14 mouse cellular contexts compared by ENCODE assay signal in genomic region chr3:96578561-96579238, GRCm38 (mm10). TPM values are rescaled to one million over a fixed set of nuclear protein-coding genes. Genes with fewer than 3 reads are reported as not detected.
DNase-seq lines count a peak whose midpoint lies in the region; ATAC-seq and TF ChIP-seq lines count a peak whose summit lies in the region.
"Had no signal": no experiment of that assay in that cellular context is flagged by ENCODE, and none has a peak within 500 bp of the region (broad histone marks: within the 10 kb centered on the region; RNA-seq: fewer than 3 reads in every experiment).

No protein-coding gene starts in this region.

- no peak for ATAC-seq in forebrain, embryonic 15.5 days (replicated peaks)
- ATAC-seq in forebrain, embryonic 11.5 days (replicated peaks; ENCODE audit: low FRiP score): no peak
- ATAC-seq: intestine, postnatal 0 days had no signal

- no peaks in the 10 kb centered on the region for H3K9me3 ChIP-seq in ES-Bruce4 (replicated peaks; ENCODE audit: control insufficient read depth, insufficient read depth, low read length, poor library complexity, severe bottlenecking)
- H3K9me3 ChIP-seq in forebrain, embryonic 15.5 days: no peaks in the 10 kb centered on the region
- H3K9me3 ChIP-seq in forebrain, embryonic 11.5 days (ENCODE audit: control insufficient read depth, low read length): no peaks in the 10 kb centered on the region
- H3K9me3 ChIP-seq: embryonic facial prominence, embryonic 15.5 days had no signal

- no peaks in the 10 kb centered on the region for H3K27me3 ChIP-seq in ES-Bruce4 (ENCODE audit: control insufficient read depth, insufficient read depth, low read length, poor library complexity, severe bottlenecking)
- H3K27me3 ChIP-seq in forebrain, embryonic 15.5 days: no peaks in the 10 kb centered on the region
- H3K27me3 ChIP-seq in forebrain, embryonic 11.5 days (ENCODE audit: control insufficient read depth, insufficient read depth, low read length): no peaks in the 10 kb centered on the region
- H3K27me3 ChIP-seq: embryonic facial prominence, embryonic 15.5 days; megakaryocyte, embryonic 14.5 days had no signal

- intact Hi-C loops in left cerebral cortex, adult 2 months (cut with DNase I): loop anchor here (5.0 kb wide), 1 partner anchor 76 kb away; no protein-coding TSS in a partner anchor
- intact Hi-C loops in left cerebral cortex, postnatal 10 days (cut with DNase I): no loop called here

- H3K27ac ChIP-seq in left cerebral cortex, adult 2 months: peak overlapping the region; percentile 81; the same call in 1 of the 2 replicates
- peak overlapping the region; percentile 8; the same call in 1 of the 2 replicates for H3K27ac ChIP-seq in ES-Bruce4 (ENCODE audit: insufficient read depth, low read length)
- peak overlapping the region; percentile 100 for H3K27ac ChIP-seq in brown adipose tissue, adult 24 weeks (replicated peaks; ENCODE audit: low read depth, low read length)
- no peak overlapping the region for H3K27ac ChIP-seq in forebrain, embryonic 15.5 days (replicated peaks)
- no peak overlapping the region for H3K27ac ChIP-seq in forebrain, embryonic 11.5 days (ENCODE audit: low read depth, low read length)

- no peak for TF ChIP-seq CTCF in left cerebral cortex, adult 2 months (IDR thresholded peaks at IDR 0.05)
- TF ChIP-seq CTCF in ES-Bruce4 (IDR thresholded peaks at IDR 0.05; ENCODE audit: low read depth, low read length): peak; percentile 33

- DNase-seq in left cerebral cortex, adult 2 months (ENCODE audit: extremely low spot score in 1 of 2, low spot score in 2 of 2): no peak
- DNase-seq in left cerebral cortex, postnatal 10 days (ENCODE audit: extremely low spot score in 1 of 2, low spot score in 2 of 2): no peak
- DNase-seq in heart, postnatal 4 days: peak; percentile 36
- no peak for DNase-seq in ovary, postnatal 10 days (ENCODE audit: low spot score)
- DNase-seq in forebrain, embryonic 11.5 days (ENCODE audit: low spot score): no peak
- DNase-seq: cerebellum, adult 18-20 months had no signal

- H3K4me2 ChIP-seq in forebrain, embryonic 15.5 days (replicated peaks): no peak overlapping the region
- H3K4me2 ChIP-seq in forebrain, embryonic 11.5 days (ENCODE audit: low read depth, low read length, severe bottlenecking): no peak overlapping the region
- H3K4me2 ChIP-seq: embryonic facial prominence, embryonic 15.5 days had no signal

- peaks cover 7% of the 10 kb centered on the region for H3K4me1 ChIP-seq in ES-Bruce4 (ENCODE audit: control insufficient read depth, insufficient read depth, low read length)
- peaks cover 31% of the 10 kb centered on the region for H3K4me1 ChIP-seq in brown adipose tissue, adult 24 weeks (ENCODE audit: control insufficient read depth, insufficient read depth, insufficient read length, low read length)
- H3K4me1 ChIP-seq in forebrain, embryonic 15.5 days: peaks cover 17% of the 10 kb centered on the region
- H3K4me1 ChIP-seq in forebrain, embryonic 11.5 days (replicated peaks; ENCODE audit: control insufficient read depth, insufficient read depth, low read length): peaks cover 11% of the 10 kb centered on the region

- H3K36me3 ChIP-seq in ES-Bruce4 (ENCODE audit: control insufficient read depth, insufficient read depth, low read length, poor library complexity, severe bottlenecking): no peaks in the 10 kb centered on the region
- no peaks in the 10 kb centered on the region; the same call in 1 of the 2 replicates for H3K36me3 ChIP-seq in forebrain, embryonic 15.5 days
- no peaks in the 10 kb centered on the region for H3K36me3 ChIP-seq in forebrain, embryonic 11.5 days (ENCODE audit: control insufficient read depth, insufficient read depth, low read length)
- H3K36me3 ChIP-seq: embryonic facial prominence, embryonic 15.5 days had no signal

- TF ChIP-seq EP300 in ES-Bruce4 (IDR thresholded peaks at IDR 0.05; ENCODE audit: insufficient read depth, low read depth, low read length): 0 out of 2 replicates have a peak, but pooled peaks have one; percentile 11

- H3K9ac ChIP-seq in ES-Bruce4 (ENCODE audit: low read depth, poor library complexity, severe bottlenecking): no peak overlapping the region
- H3K9ac ChIP-seq in forebrain, embryonic 15.5 days (replicated peaks): no peak overlapping the region
- no peak overlapping the region for H3K9ac ChIP-seq in forebrain, embryonic 11.5 days (ENCODE audit: low read length)
- H3K9ac ChIP-seq: embryonic facial prominence, embryonic 15.5 days had no signal

- H3K4me3 ChIP-seq in left cerebral cortex, adult 2 months: no peak overlapping the region
- H3K4me3 ChIP-seq in ES-Bruce4 (ENCODE audit: low read depth, low read length): no peak overlapping the region
- H3K4me3 ChIP-seq in brown adipose tissue, adult 24 weeks (ENCODE audit: insufficient read depth, low read depth, low read length): no peak overlapping the region
- no peak overlapping the region for H3K4me3 ChIP-seq in forebrain, embryonic 15.5 days
- no peak overlapping the region for H3K4me3 ChIP-seq in forebrain, embryonic 11.5 days (ENCODE audit: low read depth, low read length)
- H3K4me3 ChIP-seq: embryonic facial prominence, embryonic 15.5 days had no signal

- no peak for TF ChIP-seq POLR2A in ES-Bruce4 (IDR thresholded peaks at IDR 0.05; ENCODE audit: insufficient read depth, low read length)

- 76% methylated on average over 12 of the region's 12 CpGs for WGBS in forebrain, embryonic 15.5 days
- 81% methylated on average over 12 of the region's 12 CpGs for WGBS in forebrain, embryonic 11.5 days

RNA-seq across cellular contexts. Expression of gene Gm16253, which starts 1.9 kb away (rescaled TPM):
- total RNA-seq in left cerebral cortex, adult 2 months (2021): not detected
- not detected for total RNA-seq in left cerebral cortex, postnatal 10 days (2021)
- 1.1 and 1.7 TPM in 2 replicates for polyA plus RNA-seq in ES-Bruce4 (2011; ENCODE audit: insufficient read depth, insufficient read length, low read depth, missing spikeins)
- polyA plus RNA-seq in brown adipose tissue, adult 24 weeks (2012; ENCODE audit: insufficient read depth, insufficient read length, missing spikeins): not detected in 2 replicates
- 1 to 10 TPM; 2.5 to 2.9 TPM for total RNA-seq in heart, postnatal 4 days (2021)
- 0.92 and 2.0 TPM in 2 replicates for polyA plus RNA-seq in forebrain, embryonic 15.5 days (2015; fragmentation: Nextera tagmentation; extraction: Ambion mirVana)
- 1.0 TPM in 1 of 2 replicates, not detected in the other for polyA plus RNA-seq in forebrain, embryonic 11.5 days (2014; fragmentation: Nextera tagmentation; extraction: Ambion mirVana)
- total RNA-seq: adrenal gland, postnatal 4 days; layer of hippocampus, adult 8-10 months had no signal

RNA-seq across cellular contexts. Expression of gene Polr3gl, which starts 15.3 kb away (rescaled TPM):
- 10 to 100 TPM; 26.6 to 28.1 TPM for total RNA-seq in left cerebral cortex, adult 2 months (2021)
- total RNA-seq in left cerebral cortex, postnatal 10 days (2021): 10 to 100 TPM; 26.3 to 29.3 TPM
- 16.2 and 22.8 TPM in 2 replicates for polyA plus RNA-seq in ES-Bruce4 (2011; ENCODE audit: insufficient read depth, insufficient read length, low read depth, missing spikeins)
- 39.0 and 72.4 TPM in 2 replicates for polyA plus RNA-seq in brown adipose tissue, adult 24 weeks (2012; ENCODE audit: insufficient read depth, insufficient read length, missing spikeins)
- 10 to 100 TPM; 20.4 to 24.0 TPM for total RNA-seq in heart, postnatal 4 days (2021)
- 42.4 and 45.3 TPM in 2 replicates for polyA plus RNA-seq in forebrain, embryonic 15.5 days (2015; fragmentation: Nextera tagmentation; extraction: Ambion mirVana)
- 22.0 and 28.4 TPM in 2 replicates for polyA plus RNA-seq in forebrain, embryonic 11.5 days (2014; fragmentation: Nextera tagmentation; extraction: Ambion mirVana)

RNA-seq across cellular contexts. Expression of gene Ankrd34a, which starts 17.7 kb away (rescaled TPM):
- total RNA-seq in left cerebral cortex, adult 2 months (2021): 10 to 100 TPM; 66.8 to 70.3 TPM
- total RNA-seq in left cerebral cortex, postnatal 10 days (2021): 10 to 100 TPM; 56.6 to 57.0 TPM
- polyA plus RNA-seq in ES-Bruce4 (2011; ENCODE audit: insufficient read depth, insufficient read length, low read depth, missing spikeins): 0.31 and 0.43 TPM in 2 replicates
- not detected in 2 replicates for polyA plus RNA-seq in brown adipose tissue, adult 24 weeks (2012; ENCODE audit: insufficient read depth, insufficient read length, missing spikeins)
- 1 to 10 TPM; 1.8 to 3.1 TPM for total RNA-seq in heart, postnatal 4 days (2021)
- polyA plus RNA-seq in forebrain, embryonic 15.5 days (2015; fragmentation: Nextera tagmentation; extraction: Ambion mirVana): 12.5 and 13.4 TPM in 2 replicates
- 1.9 and 2.4 TPM in 2 replicates for polyA plus RNA-seq in forebrain, embryonic 11.5 days (2014; fragmentation: Nextera tagmentation; extraction: Ambion mirVana)

RNA-seq across cellular contexts. Expression of gene Txnip, which starts 20.9 kb away (rescaled TPM):
- total RNA-seq in left cerebral cortex, adult 2 months (2021): 10 to 100 TPM; 22.4 to 28.2 TPM
- 10 to 100 TPM; 40.3 to 45.4 TPM for total RNA-seq in left cerebral cortex, postnatal 10 days (2021)
- polyA plus RNA-seq in ES-Bruce4 (2011; ENCODE audit: insufficient read depth, insufficient read length, low read depth, missing spikeins): 450 and 464 TPM in 2 replicates
- polyA plus RNA-seq in brown adipose tissue, adult 24 weeks (2012; ENCODE audit: insufficient read depth, insufficient read length, missing spikeins): 1,091 and 1,303 TPM in 2 replicates
- total RNA-seq in heart, postnatal 4 days (2021): 100 to 1,000 TPM; 286 to 331 TPM
- 68.4 and 69.3 TPM in 2 replicates for polyA plus RNA-seq in forebrain, embryonic 15.5 days (2015; fragmentation: Nextera tagmentation; extraction: Ambion mirVana)
- 45.5 and 46.3 TPM in 2 replicates for polyA plus RNA-seq in forebrain, embryonic 11.5 days (2014; fragmentation: Nextera tagmentation; extraction: Ambion mirVana)

RNA-seq across cellular contexts. Expression of gene Lix1l, which starts 22.2 kb away (rescaled TPM):
- 10 to 100 TPM; 18.6 to 21.5 TPM for total RNA-seq in left cerebral cortex, adult 2 months (2021)
- 10 to 100 TPM; 26.5 to 27.1 TPM for total RNA-seq in left cerebral cortex, postnatal 10 days (2021)
- 2.5 and 3.1 TPM in 2 replicates for polyA plus RNA-seq in ES-Bruce4 (2011; ENCODE audit: insufficient read depth, insufficient read length, low read depth, missing spikeins)
- 10.0 and 11.0 TPM in 2 replicates for polyA plus RNA-seq in brown adipose tissue, adult 24 weeks (2012; ENCODE audit: insufficient read depth, insufficient read length, missing spikeins)
- 10 to 100 TPM; 53.1 to 56.6 TPM for total RNA-seq in heart, postnatal 4 days (2021)
- polyA plus RNA-seq in forebrain, embryonic 15.5 days (2015; fragmentation: Nextera tagmentation; extraction: Ambion mirVana): 5.0 and 6.4 TPM in 2 replicates
- 5.5 TPM in 2 replicates for polyA plus RNA-seq in forebrain, embryonic 11.5 days (2014; fragmentation: Nextera tagmentation; extraction: Ambion mirVana)

Comparison
In these comparisons a context has a peak if more than half of its experiments do, and no peak if none do; other contexts are left out.
1. H3K27ac ChIP-seq: peak in left cerebral cortex, adult 2 months (single experiment), ES-Bruce4 (single experiment) and brown adipose tissue, adult 24 weeks (single experiment); none in forebrain, embryonic 15.5 days (single experiment) and forebrain, embryonic 11.5 days (single experiment).